Mouse (Mus musculus) brain, embryonic 18.5 days (tissue): ENCODE results near the gene Zfhx3.
A peak's percentile ranks its signal among the peaks of the same experiment; 100 is the strongest.

Experiments
- DNase-seq: peaks from one replicate; pipeline ENCODE4 v3.0.0-alpha.2; 2012; ENCODE audit warnings: low read depth, low spot score

Gene Zfhx3

GRCm38 (mm10) chr8:108990537-108990936, 1048.1 kb downstream of the Zfhx3 start:
- no peak for DNase-seq

DNA sequence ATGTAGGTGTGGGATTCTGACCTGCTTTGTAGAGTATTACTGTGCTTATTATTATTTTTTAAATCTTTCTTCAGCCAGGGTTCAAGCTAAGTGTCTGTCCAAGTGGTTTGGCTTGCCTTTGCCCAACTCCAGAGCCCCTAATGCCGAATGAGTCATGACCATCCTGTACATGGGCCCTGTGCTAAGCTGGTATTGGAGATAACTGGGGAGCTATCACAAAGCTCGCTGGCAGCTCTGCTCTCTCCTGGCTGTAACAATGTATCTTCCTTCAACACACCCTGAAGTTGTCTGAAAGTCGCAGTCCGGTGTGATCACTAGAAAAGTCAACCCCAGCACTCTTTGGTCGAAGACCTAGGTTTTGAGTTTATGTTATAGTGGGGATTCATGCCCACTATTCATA, 1049.0 kb downstream of the Zfhx3 start:
- DNase-seq: no peak

GRCm38 (mm10) chr8:108993718-108994117, 1051.3 kb downstream of the Zfhx3 start:
- no peak for DNase-seq

GRCm38 (mm10) chr8:108994187-108994586, 1051.7 kb downstream of the Zfhx3 start:
- no peak for DNase-seq

DNA sequence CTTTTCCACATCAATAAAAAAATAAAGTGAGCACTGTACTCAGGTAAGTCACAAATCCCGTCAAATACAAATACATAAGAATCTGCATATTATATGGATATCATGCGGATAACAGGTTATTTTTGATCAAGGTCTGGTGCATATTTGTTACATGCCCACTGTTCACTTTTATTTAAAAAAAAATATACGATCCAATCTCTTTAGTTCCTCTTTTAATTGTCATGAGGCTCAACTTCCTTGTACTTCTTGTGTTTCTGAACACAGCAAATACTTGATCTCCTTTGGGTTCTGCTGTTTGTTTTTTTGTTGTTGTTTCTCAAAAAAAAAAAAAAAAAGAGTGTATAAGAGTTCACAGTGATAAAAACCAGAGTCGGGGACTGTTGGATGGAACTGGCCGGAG, 1052.4 kb downstream of the Zfhx3 start:
- DNase-seq: no peak

DNA sequence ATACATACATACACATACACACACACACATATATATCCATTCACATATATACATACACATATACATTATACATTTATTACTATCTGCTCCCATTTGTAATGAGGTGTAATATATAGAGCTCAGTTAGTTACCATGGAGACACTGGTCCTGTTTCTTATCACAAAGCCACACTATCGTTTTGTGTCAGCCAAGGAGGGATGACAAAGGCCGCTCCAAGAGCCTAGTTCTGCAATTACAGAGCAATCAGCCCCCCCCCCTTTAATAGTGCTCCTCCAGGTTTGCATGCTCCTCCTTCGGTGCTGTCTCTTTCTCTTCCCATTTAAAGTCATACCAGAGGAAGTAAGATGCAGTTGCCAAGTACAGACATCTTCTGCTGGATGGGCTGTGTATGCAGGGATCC, 1054.9 kb downstream of the Zfhx3 start:
- peak; percentile 14 for DNase-seq

GRCm38 (mm10) chr8:108999297-109000249, 1057.1 kb downstream of the Zfhx3 start:
- no peak for DNase-seq

GRCm38 (mm10) chr8:109001031-109001430, 1058.6 kb downstream of the Zfhx3 start:
- no peak for DNase-seq

- DNase-seq: no peak
These were observed 1059.5 kb downstream of the Zfhx3 start for GRCm38 (mm10) chr8:109001923-109002322.

DNA sequence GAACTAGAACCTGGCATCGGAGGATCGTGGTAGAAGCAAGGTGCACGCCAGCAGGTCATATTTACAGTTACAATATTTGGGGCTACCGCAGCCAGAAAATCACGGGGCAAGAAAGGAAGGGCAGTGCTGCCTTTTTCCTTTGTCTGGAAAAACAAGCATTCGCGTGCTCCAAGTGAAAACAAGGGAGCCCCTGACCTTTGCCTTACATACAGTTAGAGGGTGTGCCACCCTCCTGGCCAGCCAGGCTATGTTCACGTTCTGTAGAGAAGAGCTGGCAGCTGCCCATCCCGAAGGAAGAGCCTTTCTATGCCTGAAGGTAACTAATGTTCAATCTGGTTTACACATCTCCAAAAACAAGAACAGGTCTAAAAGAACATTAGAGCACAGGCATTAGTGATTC, 1064.5 kb downstream of the Zfhx3 start:
- no peak for DNase-seq
